Mouse (Mus musculus): ENCODE measurements around the gene Rbbp6. TPM values are rescaled to one million over a fixed set of nuclear protein-coding genes. Genes with fewer than 3 reads are reported as not detected.

Rbbp6 gene
- total RNA-seq, 1 experiment = 39.8 TPM

DNA sequence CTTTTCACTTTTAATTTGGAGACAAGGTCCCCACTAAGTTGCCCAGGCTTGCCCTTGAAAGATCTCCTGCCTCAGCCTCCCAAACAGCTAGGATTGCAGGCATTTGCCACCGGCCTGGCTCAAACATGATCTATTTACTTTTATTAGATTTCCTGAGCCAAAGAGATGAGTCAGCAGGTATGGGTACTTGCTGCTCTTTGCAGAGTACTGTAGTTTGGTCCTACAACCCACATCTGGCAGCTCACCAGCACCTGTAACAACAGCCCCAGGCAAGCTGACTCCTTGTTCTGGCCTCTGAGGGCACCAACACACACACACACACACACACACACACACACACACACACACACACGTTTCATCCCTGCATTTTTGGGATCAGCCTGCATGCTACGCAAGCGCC, 14.0 kb upstream of the Rbbp6 start:
- TF ChIP-seq MAFK (IDR thresholded peaks at IDR 0.05; ENCODE audit: insufficient read depth, low read depth, low read length) (peak; percentile 50; the same call in 1 of the 2 replicates), ZNF384 (IDR thresholded peaks at IDR 0.05; ENCODE audit: low read depth, low read length) (no peak)
- Histone ChIP-seq H3K4me1 (ENCODE audit: control insufficient read depth in 2 of 2, insufficient read depth in 2 of 2, low read length in 2 of 2, poor library complexity in 1 of 2) (peaks cover 0 to 2% of the 10 kb centered on the region in 2 experiments; a peak in 1 of 4 replicates), H3K36me3 (ENCODE audit: control insufficient read depth, insufficient read depth, low read length, poor library complexity, severe bottlenecking) (no peaks in the 10 kb centered on the region), H3K9ac (ENCODE audit: insufficient read depth, low read depth, low read length, poor library complexity, severe bottlenecking) (no peak overlapping the region), H3K4me3 (ENCODE audit: insufficient read depth in 1 of 2, low read depth in 1 of 2, low read length in 2 of 2, poor library complexity in 1 of 2, severe bottlenecking in 1 of 2) (no peak overlapping the region), H3K9me3 (ENCODE audit: control insufficient read depth, insufficient read depth, low read depth, low read length) (no peaks in the 10 kb centered on the region), H3K27ac (ENCODE audit: insufficient read depth, low read depth, low read length, poor library complexity, severe bottlenecking) (no peak overlapping the region)
- DNase-seq (ENCODE audit: low read depth, low spot score) = no peak
- in situ Hi-C loops (cut with MboI; ENCODE audit: low sequenced_read_pairs in 2 of 2, unreplicated experiment in 2 of 2) = no loop called here

DNA sequence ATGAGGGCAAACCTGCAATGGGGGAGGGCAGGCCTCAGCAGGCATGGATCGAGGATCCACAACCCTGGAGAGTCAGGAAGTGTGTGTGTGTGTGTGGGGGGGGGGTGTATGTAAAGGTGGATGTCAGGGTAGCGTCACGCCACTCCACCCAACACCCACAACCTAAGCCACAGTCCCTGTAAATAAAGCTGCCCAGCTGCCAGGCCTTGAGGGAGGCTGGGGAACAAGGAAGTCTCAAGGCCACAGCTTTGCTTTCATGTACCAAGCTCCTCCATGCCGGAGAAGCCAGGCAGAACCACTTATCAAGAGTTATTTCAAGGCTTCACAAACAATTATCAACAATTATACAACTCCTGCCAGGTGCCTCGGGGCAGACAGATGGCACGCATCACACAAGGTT, 13.4 kb upstream of the Rbbp6 start:
- in situ Hi-C loops (cut with MboI; ENCODE audit: low sequenced_read_pairs in 2 of 2, unreplicated experiment in 2 of 2) = no loop called here
- Histone ChIP-seq H3K4me3 (ENCODE audit: insufficient read depth in 1 of 2, low read depth in 1 of 2, low read length in 2 of 2, poor library complexity in 1 of 2, severe bottlenecking in 1 of 2) (no peak overlapping the region), H3K36me3 (ENCODE audit: control insufficient read depth, insufficient read depth, low read length, poor library complexity, severe bottlenecking) (no peaks in the 10 kb centered on the region), H3K9me3 (ENCODE audit: control insufficient read depth, insufficient read depth, low read depth, low read length) (no peaks in the 10 kb centered on the region), H3K27ac (ENCODE audit: insufficient read depth, low read depth, low read length, poor library complexity, severe bottlenecking) (no peak overlapping the region), H3K4me1 (ENCODE audit: control insufficient read depth in 2 of 2, insufficient read depth in 2 of 2, low read length in 2 of 2, poor library complexity in 1 of 2) (peaks cover 0 to 2% of the 10 kb centered on the region in 2 experiments; a peak in 1 of 4 replicates), H3K9ac (ENCODE audit: insufficient read depth, low read depth, low read length, poor library complexity, severe bottlenecking) (no peak overlapping the region)
- no peak for TF ChIP-seq HCFC1 (IDR thresholded peaks at IDR 0.05; ENCODE audit: borderline replicate concordance, insufficient read depth, low read length)
- no peak for TF ChIP-seq ZNF384 (IDR thresholded peaks at IDR 0.05; ENCODE audit: low read depth, low read length)
- no peak for TF ChIP-seq CHD2 (IDR thresholded peaks at IDR 0.05; ENCODE audit: low read depth, low read length)
- TF ChIP-seq ZC3H11A (IDR thresholded peaks at IDR 0.05; ENCODE audit: borderline replicate concordance, low read depth, low read length) = no peak
- no peak for TF ChIP-seq MAFK (IDR thresholded peaks at IDR 0.05; ENCODE audit: insufficient read depth, low read depth, low read length)
- no peak for DNase-seq (ENCODE audit: low read depth, low spot score)

DNA sequence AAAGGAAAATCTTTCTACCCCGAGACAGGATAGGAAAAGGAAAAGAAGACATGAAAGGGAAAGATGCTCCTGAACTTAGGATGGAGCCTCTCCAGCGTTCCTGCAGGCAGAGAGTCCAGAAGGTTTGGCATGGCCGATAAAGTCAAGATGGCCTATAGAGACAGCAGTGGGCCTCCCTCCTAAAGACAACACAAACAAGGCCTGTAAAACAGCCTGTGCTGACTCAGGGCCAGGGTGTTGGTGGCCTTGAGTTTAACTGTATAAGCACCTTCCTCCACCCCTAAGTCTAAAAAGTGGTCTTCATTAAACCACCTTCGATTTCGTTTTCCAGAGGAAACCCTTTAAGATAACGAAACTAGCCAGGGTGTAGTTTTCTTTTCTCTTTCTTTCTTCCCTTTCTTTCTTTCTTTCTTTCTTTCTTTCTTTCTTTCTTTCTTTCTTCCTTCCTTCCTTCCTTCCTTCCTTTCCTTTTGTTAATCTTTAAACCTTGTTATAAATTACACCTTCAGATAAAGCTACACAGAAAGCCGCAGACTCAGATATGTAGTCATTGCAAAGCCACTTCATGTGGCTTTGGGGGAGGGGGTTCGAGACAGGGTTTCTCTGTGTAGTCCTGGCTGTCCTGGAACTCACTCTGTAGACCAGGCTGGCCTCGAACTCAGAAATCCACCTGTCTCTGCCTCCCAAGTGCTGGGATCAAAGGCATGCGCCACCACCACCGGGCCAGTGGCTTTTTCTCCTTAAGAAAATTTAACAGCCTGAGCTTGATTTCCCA, 10.8 kb upstream of the Rbbp6 start:
- DNase-seq (ENCODE audit: low read depth, low spot score) = no peak
- Histone ChIP-seq H3K27ac (ENCODE audit: insufficient read depth, low read depth, low read length, poor library complexity, severe bottlenecking) (no peak overlapping the region), H3K9me3 (ENCODE audit: control insufficient read depth, insufficient read depth, low read depth, low read length) (no peaks in the 10 kb centered on the region), H3K4me3 (ENCODE audit: insufficient read depth in 1 of 2, low read depth in 1 of 2, low read length in 2 of 2, poor library complexity in 1 of 2, severe bottlenecking in 1 of 2) (no peak overlapping the region), H3K36me3 (ENCODE audit: control insufficient read depth, insufficient read depth, low read length, poor library complexity, severe bottlenecking) (no peaks in the 10 kb centered on the region), H3K9ac (ENCODE audit: insufficient read depth, low read depth, low read length, poor library complexity, severe bottlenecking) (no peak overlapping the region), H3K4me1 (ENCODE audit: control insufficient read depth in 2 of 2, insufficient read depth in 2 of 2, low read length in 2 of 2, poor library complexity in 1 of 2) (peaks cover 0 to 2% of the 10 kb centered on the region in 2 experiments; a peak in 1 of 4 replicates)
- no peak for TF ChIP-seq CHD2 (IDR thresholded peaks at IDR 0.05; ENCODE audit: low read depth, low read length)
- no peak for TF ChIP-seq HCFC1 (IDR thresholded peaks at IDR 0.05; ENCODE audit: borderline replicate concordance, insufficient read depth, low read length)
- no peak for TF ChIP-seq ZC3H11A (IDR thresholded peaks at IDR 0.05; ENCODE audit: borderline replicate concordance, low read depth, low read length)
- no peak for TF ChIP-seq ZNF384 (IDR thresholded peaks at IDR 0.05; ENCODE audit: low read depth, low read length)
- TF ChIP-seq MAFK (IDR thresholded peaks at IDR 0.05; ENCODE audit: insufficient read depth, low read depth, low read length) = no peak
- in situ Hi-C loops (cut with MboI; ENCODE audit: low sequenced_read_pairs in 2 of 2, unreplicated experiment in 2 of 2) = no loop called here

DNA sequence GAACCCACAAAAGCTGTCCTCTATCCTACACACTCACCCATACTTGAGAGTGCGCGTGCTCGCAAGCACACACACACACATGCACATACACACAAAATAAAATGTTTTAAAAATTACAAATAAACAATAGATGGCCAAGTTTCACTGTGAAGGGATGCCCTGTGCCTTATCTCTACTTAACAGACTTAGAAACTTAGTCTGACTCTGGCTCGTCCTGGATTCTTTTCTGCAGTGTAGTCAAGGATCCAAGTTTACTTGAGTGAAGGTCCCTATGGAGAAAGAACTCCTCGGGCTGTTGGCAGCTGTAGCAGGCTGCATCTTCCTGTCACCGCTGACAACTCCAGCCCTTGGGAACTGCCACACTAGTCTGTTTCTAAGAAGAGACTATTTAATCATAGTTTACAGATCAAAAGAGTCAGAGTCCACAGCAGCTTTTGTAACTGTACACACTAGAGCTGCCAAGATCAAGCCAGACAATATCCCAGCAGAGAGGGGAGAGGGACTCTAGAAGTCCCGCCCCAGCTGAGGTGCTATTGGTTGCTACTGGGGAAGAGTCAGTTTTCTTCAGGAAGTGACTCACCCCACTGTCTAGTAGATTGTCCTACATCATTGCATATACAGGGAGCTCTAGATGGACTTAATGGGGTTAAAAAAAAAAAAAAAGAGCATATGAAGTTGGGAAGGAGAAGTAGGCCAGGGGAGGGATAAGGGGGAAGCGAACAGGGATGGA, 10.1 kb upstream of the Rbbp6 start:
- H3K4me3 ChIP-seq (ENCODE audit: insufficient read depth in 1 of 2, low read depth in 1 of 2, low read length in 2 of 2, poor library complexity in 1 of 2, severe bottlenecking in 1 of 2) = no peak overlapping the region
- no peak overlapping the region for H3K27ac ChIP-seq (ENCODE audit: insufficient read depth, low read depth, low read length, poor library complexity, severe bottlenecking)
- no peaks in the 10 kb centered on the region for H3K9me3 ChIP-seq (ENCODE audit: control insufficient read depth, insufficient read depth, low read depth, low read length)
- in situ Hi-C loops (cut with MboI; ENCODE audit: low sequenced_read_pairs in 2 of 2, unreplicated experiment in 2 of 2) = no loop called here
- no peak for TF ChIP-seq HCFC1 (IDR thresholded peaks at IDR 0.05; ENCODE audit: borderline replicate concordance, insufficient read depth, low read length)
- TF ChIP-seq CHD2 (IDR thresholded peaks at IDR 0.05; ENCODE audit: low read depth, low read length) = no peak
- no peak for TF ChIP-seq ZC3H11A (IDR thresholded peaks at IDR 0.05; ENCODE audit: borderline replicate concordance, low read depth, low read length)
- TF ChIP-seq ZNF384 (IDR thresholded peaks at IDR 0.05; ENCODE audit: low read depth, low read length) = no peak
- TF ChIP-seq MAFK (IDR thresholded peaks at IDR 0.05; ENCODE audit: insufficient read depth, low read depth, low read length) = no peak
- H3K4me1 ChIP-seq (ENCODE audit: control insufficient read depth in 2 of 2, insufficient read depth in 2 of 2, low read length in 2 of 2, poor library complexity in 1 of 2) = peaks cover 0 to 2% of the 10 kb centered on the region in 2 experiments; a peak in 1 of 4 replicates
- DNase-seq (ENCODE audit: low read depth, low spot score) = no peak
- H3K9ac ChIP-seq (ENCODE audit: insufficient read depth, low read depth, low read length, poor library complexity, severe bottlenecking) = no peak overlapping the region
- no peaks in the 10 kb centered on the region for H3K36me3 ChIP-seq (ENCODE audit: control insufficient read depth, insufficient read depth, low read length, poor library complexity, severe bottlenecking)

Measured in ES-E14 (cell line).